Mouse (Mus musculus): ENCODE data around the gene Izumo1r. TPM values are rescaled to one million over a fixed set of nuclear protein-coding genes. Genes with fewer than 3 reads are reported as not detected.

Izumo1r gene
- total and polyA plus RNA-seq, 3 experiments = not detected

- Histone ChIP-seq H3K9ac (ENCODE audit: insufficient read depth, low read depth) (no peak overlapping the region), H3K4me1 (ENCODE audit: control insufficient read depth in 1 of 2, insufficient read depth in 2 of 2) (peaks cover 0 to 8% of the 10 kb centered on the region in 2 experiments; a peak in 1 of 4 replicates), H3K4me2 (ENCODE audit: insufficient read depth, low read depth, poor library complexity, severe bottlenecking) (no peak overlapping the region), H3K27ac (ENCODE audit: insufficient read depth, low read depth) (no peak overlapping the region), H3K4me3 (replicated peaks in 1 of 3; ENCODE audit: low read depth in 2 of 3, low read length in 2 of 3, poor library complexity in 1 of 3) (no peak overlapping the region), H3K36me3 (replicated peaks in 1 of 2; ENCODE audit: control insufficient read depth in 1 of 2, insufficient read depth in 1 of 2, low read length in 1 of 2) (no peaks in the 10 kb centered on the region), H3K9me3 (replicated peaks; ENCODE audit: low read length) (peaks cover 2% of the 10 kb centered on the region), H3K79me2 (replicated peaks; ENCODE audit: control insufficient read depth, extremely low read depth, insufficient read depth, poor library complexity, severe bottlenecking) (no peaks in the 10 kb centered on the region), H3K27me3 (replicated peaks) (no peaks in the 10 kb centered on the region)
- no peak for TF ChIP-seq PAX5 (IDR thresholded peaks at IDR 0.05; ENCODE audit: low read length)
- no peak for TF ChIP-seq NRF1 (IDR thresholded peaks at IDR 0.05; ENCODE audit: low read depth, low read length)
- TF ChIP-seq TBP (conservative IDR thresholded peaks at IDR 0.05; ENCODE audit: low read depth, low read length) = no peak
- no peak for TF ChIP-seq CHD1 (IDR thresholded peaks at IDR 0.05; ENCODE audit: low read depth, low read length)
- no peak for TF ChIP-seq JUN (IDR thresholded peaks at IDR 0.05; ENCODE audit: insufficient read depth, low read depth, low read length)
- no peak for TF ChIP-seq MEF2A (IDR thresholded peaks at IDR 0.05; ENCODE audit: borderline replicate concordance, low read depth, low read length)
- no peak for TF ChIP-seq BHLHE40 (IDR thresholded peaks at IDR 0.05; ENCODE audit: low read depth, low read length)
- no peak for TF ChIP-seq ZKSCAN1 (IDR thresholded peaks at IDR 0.05; ENCODE audit: borderline replicate concordance, low read depth, low read length)
- TF ChIP-seq IRF4 (IDR thresholded peaks at IDR 0.05; ENCODE audit: low read depth, low read length) = no peak
- TF ChIP-seq SMC3 (IDR thresholded peaks at IDR 0.05; ENCODE audit: low read depth, low read length) = no peak
- in situ Hi-C loops (cut with MboI; ENCODE audit: low pct_ligation_motif_present, low pct_unique_long_range_greater_than_20kb, low sequenced_read_pairs) (no loop called here), dilution Hi-C loops (cut with MboI; ENCODE audit: extremely low pct_ligation_motif_present, extremely low pct_unique_long_range_greater_than_20kb, low sequenced_read_pairs) (no loop called here)
- DNase-seq (ENCODE audit: extremely low read depth) = no peak
These were observed 13.9 kb upstream of the Izumo1r start for GRCm38 (mm10) chr9:14917661-14918060.

GRCm38 (mm10) chr9:14912037-14912436, 8.3 kb upstream of the Izumo1r start:
- H3K9ac ChIP-seq (ENCODE audit: insufficient read depth, low read depth) = no peak overlapping the region
- H3K4me2 ChIP-seq (ENCODE audit: insufficient read depth, low read depth, poor library complexity, severe bottlenecking) = no peak overlapping the region
- no peak overlapping the region for H3K4me3 ChIP-seq (replicated peaks in 1 of 3; ENCODE audit: low read depth in 2 of 3, low read length in 2 of 3, poor library complexity in 1 of 3)
- in situ Hi-C loops (cut with MboI; ENCODE audit: low pct_ligation_motif_present, low pct_unique_long_range_greater_than_20kb, low sequenced_read_pairs) = no loop called here
- TF ChIP-seq EP300 (IDR thresholded peaks at IDR 0.05; ENCODE audit: low read length) (no peak), USF2 (conservative IDR thresholded peaks at IDR 0.05; ENCODE audit: low read depth, low read length) (no peak), NELFE (IDR thresholded peaks at IDR 0.05; ENCODE audit: low read depth, low read length) (no peak), MYC (IDR thresholded peaks at IDR 0.05; ENCODE audit: low read depth, low read length) (no peak), UBTF (IDR thresholded peaks at IDR 0.05; ENCODE audit: low read depth, low read length) (no peak), E2F4 (IDR thresholded peaks at IDR 0.05; ENCODE audit: insufficient replicate concordance, low read depth, low read length) (no peak), RCOR1 (conservative IDR thresholded peaks at IDR 0.05; ENCODE audit: low read depth, low read length) (no peak), TBP (conservative IDR thresholded peaks at IDR 0.05; ENCODE audit: low read depth, low read length) (no peak), IRF4 (IDR thresholded peaks at IDR 0.05; ENCODE audit: low read depth, low read length) (no peak)
- no peaks in the 10 kb centered on the region for H3K36me3 ChIP-seq (replicated peaks in 1 of 2; ENCODE audit: control insufficient read depth in 1 of 2, insufficient read depth in 1 of 2, low read length in 1 of 2)
- no peaks in the 10 kb centered on the region for H3K79me2 ChIP-seq (replicated peaks; ENCODE audit: control insufficient read depth, extremely low read depth, insufficient read depth, poor library complexity, severe bottlenecking)
- dilution Hi-C loops (cut with MboI; ENCODE audit: extremely low pct_ligation_motif_present, extremely low pct_unique_long_range_greater_than_20kb, low sequenced_read_pairs) = no loop called here
- peaks cover 3 to 14% of the 10 kb centered on the region in 2 experiments; a peak in 3 of 4 replicates for H3K4me1 ChIP-seq (ENCODE audit: control insufficient read depth in 1 of 2, insufficient read depth in 2 of 2)
- no peaks in the 10 kb centered on the region for H3K27me3 ChIP-seq (replicated peaks)
- no peak for DNase-seq (ENCODE audit: extremely low read depth)
- peaks cover 2% of the 10 kb centered on the region for H3K9me3 ChIP-seq (replicated peaks; ENCODE audit: low read length)
- H3K27ac ChIP-seq (ENCODE audit: insufficient read depth, low read depth) = no peak overlapping the region
